Mouse (Mus musculus): ENCODE measurements around the gene AL732309.1. TPM values are rescaled to one million over a fixed set of nuclear protein-coding genes. Genes with fewer than 3 reads are reported as not detected.

The AL732309.1 gene
- polyA plus RNA-seq, 1 experiment: 1.3 TPM

GRCm38 (mm10) chr2:25240723-25241437 lies 5.8 kb downstream of the AL732309.1 start:
- no peak for TF ChIP-seq POLR2A (IDR thresholded peaks at IDR 0.05; ENCODE audit: borderline replicate concordance, low read depth, low read length)
- no peak for TF ChIP-seq CTCF (IDR thresholded peaks at IDR 0.05; ENCODE audit: low read depth, low read length)
- H3K4me3 ChIP-seq (ENCODE audit: insufficient read depth, low read length): peak overlapping the region; percentile 43
- H3K4me1 ChIP-seq (ENCODE audit: control insufficient read depth, insufficient read depth, low read length): peaks cover 13% of the 10 kb centered on the region; the same call in 1 of the 2 replicates
- no peak overlapping the region for H3K27ac ChIP-seq (ENCODE audit: insufficient read depth, low read depth, low read length)

GRCm38 (mm10) chr2:25240310-25240709 lies 6.4 kb downstream of the AL732309.1 start:
- no peak for TF ChIP-seq POLR2A (IDR thresholded peaks at IDR 0.05; ENCODE audit: borderline replicate concordance, low read depth, low read length)
- TF ChIP-seq CTCF (IDR thresholded peaks at IDR 0.05; ENCODE audit: low read depth, low read length): no peak
- H3K4me1 ChIP-seq (ENCODE audit: control insufficient read depth, insufficient read depth, low read length): peaks cover 13% of the 10 kb centered on the region; the same call in 1 of the 2 replicates
- H3K4me3 ChIP-seq (ENCODE audit: insufficient read depth, low read length): peak overlapping the region; percentile 43
- no peak overlapping the region for H3K27ac ChIP-seq (ENCODE audit: insufficient read depth, low read depth, low read length)

DNA sequence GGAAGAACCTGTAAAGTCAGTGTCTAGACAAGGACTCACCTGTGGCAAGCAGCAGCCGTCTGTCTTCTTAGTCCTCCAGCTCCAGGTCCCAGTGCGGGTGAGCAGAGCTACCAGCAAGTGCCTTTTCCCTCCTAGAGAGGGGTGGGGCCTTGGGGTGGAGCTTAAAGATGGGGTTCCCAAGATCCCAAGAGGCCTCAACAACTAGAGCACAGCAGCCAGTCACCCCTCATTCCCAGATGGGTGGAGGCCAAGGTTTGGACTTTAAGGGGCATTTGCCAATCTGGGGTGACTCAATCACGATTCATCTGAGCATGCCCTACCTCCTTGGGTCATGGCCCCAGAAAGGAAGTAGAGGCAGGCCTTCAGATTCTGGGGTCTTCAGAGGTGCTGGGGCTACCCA lies 6.9 kb downstream of the AL732309.1 start:
- TF ChIP-seq CTCF (IDR thresholded peaks at IDR 0.05; ENCODE audit: low read depth, low read length) (0 out of 2 replicates have a peak, but pooled peaks have one; percentile 12), POLR2A (IDR thresholded peaks at IDR 0.05; ENCODE audit: borderline replicate concordance, low read depth, low read length) (no peak)
- Histone ChIP-seq H3K27ac (ENCODE audit: insufficient read depth, low read depth, low read length) (no peak overlapping the region), H3K4me1 (ENCODE audit: control insufficient read depth, insufficient read depth, low read length) (peaks cover 13% of the 10 kb centered on the region; the same call in 1 of the 2 replicates), H3K4me3 (ENCODE audit: insufficient read depth, low read length) (no peak overlapping the region)

GRCm38 (mm10) chr2:25238106-25238505 lies 8.6 kb downstream of the AL732309.1 start:
- no peak for TF ChIP-seq CTCF (IDR thresholded peaks at IDR 0.05; ENCODE audit: low read depth, low read length)
- TF ChIP-seq POLR2A (IDR thresholded peaks at IDR 0.05; ENCODE audit: borderline replicate concordance, low read depth, low read length): no peak
- H3K27ac ChIP-seq (ENCODE audit: insufficient read depth, low read depth, low read length): no peak overlapping the region
- H3K4me1 ChIP-seq (ENCODE audit: control insufficient read depth, insufficient read depth, low read length): peaks cover 13% of the 10 kb centered on the region; the same call in 1 of the 2 replicates
- H3K4me3 ChIP-seq (ENCODE audit: insufficient read depth, low read length): no peak overlapping the region

- peaks cover 13% of the 10 kb centered on the region; the same call in 1 of the 2 replicates for H3K4me1 ChIP-seq (ENCODE audit: control insufficient read depth, insufficient read depth, low read length)
Measured at GRCm38 (mm10) chr2:25237522-25237921, 9.1 kb downstream of the AL732309.1 start.

DNA sequence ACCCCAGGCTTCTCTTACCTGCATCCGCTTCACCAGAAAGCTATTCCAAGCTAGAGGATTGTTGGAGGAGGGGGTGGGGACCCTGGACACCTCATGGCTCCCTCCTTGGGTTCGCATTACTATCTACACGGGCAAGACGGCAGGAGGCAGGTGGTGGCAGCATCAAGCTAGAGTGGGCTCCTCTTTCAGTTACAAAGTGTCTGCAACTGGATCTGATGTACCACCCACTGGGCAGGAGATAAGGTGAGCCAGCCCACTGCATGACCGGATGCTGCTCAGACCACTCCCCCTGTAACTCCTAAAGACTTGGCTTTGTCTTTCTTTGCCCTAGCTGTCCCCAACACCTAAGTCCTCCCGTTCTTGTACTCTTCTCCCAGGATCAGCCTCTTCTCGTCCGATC lies 10.0 kb downstream of the AL732309.1 start, which contains the start of gene Rnf224:
Rnf224 (minus strand) TSS at position 174 of the 400 bp plus-strand sequence.
- Histone ChIP-seq H3K4me3 (ENCODE audit: insufficient read depth, low read length) (no peak within 1 kb of the TSS), H3K4me1 (ENCODE audit: control insufficient read depth, insufficient read depth, low read length) (peaks cover 13% of the 10 kb centered on the region; the same call in 1 of the 2 replicates), H3K27ac (ENCODE audit: insufficient read depth, low read depth, low read length) (no peak within 1 kb of the TSS)
- TF ChIP-seq POLR2A (IDR thresholded peaks at IDR 0.05; ENCODE audit: borderline replicate concordance, low read depth, low read length) (no peak), CTCF (IDR thresholded peaks at IDR 0.05; ENCODE audit: low read depth, low read length) (no peak)

More at GRCm38 (mm10) chr2:25237522-25237921, 9.1 kb downstream of the AL732309.1 start:
- TF ChIP-seq CTCF (IDR thresholded peaks at IDR 0.05; ENCODE audit: low read depth, low read length) (no peak), POLR2A (IDR thresholded peaks at IDR 0.05; ENCODE audit: borderline replicate concordance, low read depth, low read length) (no peak)
- no peak overlapping the region for H3K27ac ChIP-seq (ENCODE audit: insufficient read depth, low read depth, low read length)
- H3K4me3 ChIP-seq (ENCODE audit: insufficient read depth, low read length): no peak overlapping the region

DNA sequence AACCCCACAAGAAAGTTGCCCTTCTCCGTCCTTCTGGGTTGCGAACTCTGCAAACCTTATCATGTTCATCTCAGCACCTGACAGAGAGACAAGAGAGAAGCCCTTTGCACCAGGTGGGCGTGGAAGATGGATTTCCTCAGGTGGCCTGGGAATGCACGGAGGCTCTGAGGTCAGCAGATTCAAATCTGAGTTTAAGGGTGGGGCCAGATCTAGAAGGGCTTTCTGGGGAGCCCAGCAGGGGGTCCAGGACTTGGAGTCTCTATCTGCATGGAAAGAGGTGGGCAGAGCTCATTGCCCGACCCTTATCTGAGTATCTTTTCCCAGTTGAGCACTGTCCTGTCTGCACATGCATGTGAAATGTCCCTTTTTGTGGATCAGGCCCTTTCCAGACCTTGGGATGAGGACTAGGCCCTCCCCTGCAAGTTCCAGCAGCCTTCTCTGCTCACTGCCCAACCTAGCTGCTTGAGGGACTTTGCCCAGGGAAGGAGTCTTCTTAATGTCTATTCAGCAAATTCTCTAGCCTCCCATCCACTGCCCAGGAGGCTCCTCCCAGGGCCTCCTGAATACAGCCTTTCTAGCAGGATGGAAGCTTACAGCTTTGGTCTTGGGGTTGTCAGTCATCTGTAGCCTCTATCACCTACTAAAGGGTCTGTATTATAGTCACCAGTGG lies 12.0 kb downstream of the AL732309.1 start:
- Histone ChIP-seq H3K27ac (ENCODE audit: insufficient read depth, low read depth, low read length) (no peak overlapping the region), H3K4me3 (ENCODE audit: insufficient read depth, low read length) (no peak overlapping the region), H3K4me1 (ENCODE audit: control insufficient read depth, insufficient read depth, low read length) (no peaks in the 10 kb centered on the region)
- TF ChIP-seq CTCF (IDR thresholded peaks at IDR 0.05; ENCODE audit: low read depth, low read length) (no peak), POLR2A (IDR thresholded peaks at IDR 0.05; ENCODE audit: borderline replicate concordance, low read depth, low read length) (no peak)

- H3K4me1 ChIP-seq (ENCODE audit: control insufficient read depth, insufficient read depth, low read length): no peaks in the 10 kb centered on the region
- TF ChIP-seq CTCF (IDR thresholded peaks at IDR 0.05; ENCODE audit: low read depth, low read length) (no peak), POLR2A (IDR thresholded peaks at IDR 0.05; ENCODE audit: borderline replicate concordance, low read depth, low read length) (no peak)
- H3K4me3 ChIP-seq (ENCODE audit: insufficient read depth, low read length): no peak within 1 kb of the TSS
- H3K27ac ChIP-seq (ENCODE audit: insufficient read depth, low read depth, low read length): no peak within 1 kb of the TSS
Measured at GRCm38 (mm10) chr2:25234050-25234449, 12.6 kb downstream of the AL732309.1 start, which contains the start of gene Slc34a3. Slc34a3 (minus strand) TSS chr2:25234364.

DNA sequence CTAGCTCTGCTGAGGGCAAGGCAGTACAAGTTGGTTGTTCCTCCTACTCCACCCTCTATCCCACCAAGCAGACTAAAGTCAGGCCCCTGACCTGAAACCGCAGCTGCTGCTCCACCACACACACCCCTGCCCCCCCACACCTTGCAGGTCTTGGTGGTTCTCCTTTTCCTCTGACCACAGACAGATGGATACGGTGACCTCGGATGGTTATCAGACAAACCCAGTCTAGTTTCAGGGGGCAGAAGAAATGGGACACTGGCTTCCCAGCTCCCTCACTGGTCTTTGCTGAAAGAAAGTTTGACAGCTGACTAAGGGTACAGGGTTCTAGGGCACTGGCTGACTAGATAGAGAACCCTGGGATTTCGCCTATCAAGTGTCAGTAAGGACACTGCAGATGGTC lies 13.2 kb downstream of the AL732309.1 start:
- H3K4me3 ChIP-seq (ENCODE audit: insufficient read depth, low read length): no peak overlapping the region
- TF ChIP-seq POLR2A (IDR thresholded peaks at IDR 0.05; ENCODE audit: borderline replicate concordance, low read depth, low read length) (no peak), CTCF (IDR thresholded peaks at IDR 0.05; ENCODE audit: low read depth, low read length) (no peak)
- H3K4me1 ChIP-seq (ENCODE audit: control insufficient read depth, insufficient read depth, low read length): peaks cover 3% of the 10 kb centered on the region
- H3K27ac ChIP-seq (ENCODE audit: insufficient read depth, low read depth, low read length): no peak overlapping the region

GRCm38 (mm10) chr2:25231038-25231437 lies 15.6 kb downstream of the AL732309.1 start:
- no peak overlapping the region for H3K4me3 ChIP-seq (ENCODE audit: insufficient read depth, low read length)
- TF ChIP-seq CTCF (IDR thresholded peaks at IDR 0.05; ENCODE audit: low read depth, low read length): no peak
- no peak for TF ChIP-seq POLR2A (IDR thresholded peaks at IDR 0.05; ENCODE audit: borderline replicate concordance, low read depth, low read length)
- peaks cover 3% of the 10 kb centered on the region for H3K4me1 ChIP-seq (ENCODE audit: control insufficient read depth, insufficient read depth, low read length)
- no peak overlapping the region for H3K27ac ChIP-seq (ENCODE audit: insufficient read depth, low read depth, low read length)

All from bone marrow macrophage, adult 2 months (primary cell).